Mouse (Mus musculus) thymus, postnatal 10 days (tissue): ENCODE measurements around the gene Sel1l2.
A peak's percentile ranks its signal among the peaks of the same experiment; 100 is the strongest.

ENCODE experiments used
- DNase-seq, 2 experiments: peaks; one replicate each; pipeline ENCODE4 v3.0.0; 2021; ENCODE audit warnings: low spot score in 2 of 2

The Sel1l2 gene

GRCm38 (mm10) chr2:140389525-140389924, at the start of gene Sel1l2:
TSS of gene Sel1l2 (minus strand) at chr2:140389706.
- no peak for DNase-seq

GRCm38 (mm10) chr2:140439081-140439480, 49.6 kb upstream of the Sel1l2 start:
- DNase-seq = no peak

- DNase-seq = peak in 1 of 2 experiments; percentile 28
These were observed 37.8 kb upstream of the Sel1l2 start for GRCm38 (mm10) chr2:140427283-140427682.

- no peak for DNase-seq
These were observed 36.3 kb upstream of the Sel1l2 start for GRCm38 (mm10) chr2:140425844-140426243.

- DNase-seq = peak; percentile 33 to 36
These were observed 6.3 kb upstream of the Sel1l2 start for GRCm38 (mm10) chr2:140395744-140396231.

GRCm38 (mm10) chr2:140395179-140395578, 5.7 kb upstream of the Sel1l2 start, which contains the start of gene Macrod2:
TSS of gene Macrod2 (plus strand) at chr2:140395309.
- peak; percentile 96 to 97 for DNase-seq

- DNase-seq = no peak
These were observed 24.7 kb downstream of the Sel1l2 start for GRCm38 (mm10) chr2:140364804-140365203.

- no peak for DNase-seq
These were observed 29.6 kb downstream of the Sel1l2 start for GRCm38 (mm10) chr2:140359905-140360304.

- DNase-seq = no peak
These were observed 47.1 kb downstream of the Sel1l2 start for GRCm38 (mm10) chr2:140342394-140342793.

- DNase-seq = no peak
These were observed 58.8 kb downstream of the Sel1l2 start for GRCm38 (mm10) chr2:140330508-140331306.

- no peak for DNase-seq
These were observed 86.4 kb downstream of the Sel1l2 start for GRCm38 (mm10) chr2:140302976-140303708.

GRCm38 (mm10) chr2:140297155-140297554, 92.4 kb downstream of the Sel1l2 start:
- no peak for DNase-seq

- no peak for DNase-seq
These were observed 95.7 kb downstream of the Sel1l2 start for GRCm38 (mm10) chr2:140293820-140294219.

GRCm38 (mm10) chr2:140280808-140281207, 108.7 kb downstream of the Sel1l2 start:
- no peak for DNase-seq

GRCm38 (mm10) chr2:140255595-140256141, 133.8 kb downstream of the Sel1l2 start:
- no peak for DNase-seq

GRCm38 (mm10) chr2:140254256-140254655, 135.2 kb downstream of the Sel1l2 start:
- no peak for DNase-seq

GRCm38 (mm10) chr2:140243105-140243504, 146.4 kb downstream of the Sel1l2 start:
- DNase-seq = no peak

GRCm38 (mm10) chr2:140242398-140242797, 147.1 kb downstream of the Sel1l2 start:
- DNase-seq = no peak

GRCm38 (mm10) chr2:140237245-140237644, 152.3 kb downstream of the Sel1l2 start:
- no peak for DNase-seq

- no peak for DNase-seq
These were observed 159.2 kb downstream of the Sel1l2 start for GRCm38 (mm10) chr2:140230295-140230694.

GRCm38 (mm10) chr2:140220325-140220724, 169.2 kb downstream of the Sel1l2 start:
- no peak for DNase-seq

- DNase-seq = no peak
These were observed 173.5 kb downstream of the Sel1l2 start for GRCm38 (mm10) chr2:140215965-140216364.
